Mouse (Mus musculus): ENCODE measurements around the gene Usp38. TPM values are rescaled to one million over a fixed set of nuclear protein-coding genes. Genes with fewer than 3 reads are reported as not detected.

Gene Usp38
- 48.2 and 58.8 TPM in 2 replicates for total RNA-seq (2023)

GRCm38 (mm10) chr8:81014789-81015699 is at the start of gene Usp38:
Gene Usp38 (minus strand): TSS chr8:81014928.

Other genes starting within 250 kb of the Usp38 start
- 1.2 and 1.7 TPM in 2 replicates for gene Gab1, start 134.4 kb downstream of the Usp38 start, total RNA-seq (2023)

Measured in neutrophil, adult 65 days (primary cell).